Mouse (Mus musculus) heart, adult 2 months (tissue): ENCODE data around the gene Fbxo39. TPM values are rescaled to one million over a fixed set of nuclear protein-coding genes. Genes with fewer than 3 reads are reported as not detected.
A peak's percentile ranks its signal among the peaks of the same experiment; 100 is the strongest.

Source experiments
- DNase-seq, 2 experiments: peaks; one replicate each; pipeline ENCODE4 v3.0.0; 2021
- H3K27ac ChIP-seq: fragments of 200-600 bp; 2 replicates; pipeline ENCODE4 v1.8.1; 2022
- H3K27me3 ChIP-seq: fragments of 200-500 bp; 2 replicates; pipeline ENCODE4 v1.6.1; 2012; ENCODE audit warnings: mild to moderate bottlenecking, low read length, inconsistent platforms, mixed read lengths; ENCODE audit not compliant: control insufficient read depth, insufficient read depth
- H3K36me3 ChIP-seq: fragments of 200-500 bp; 2 replicates; pipeline ENCODE4 v1.6.1; 2012; ENCODE audit warnings: low read length, inconsistent platforms; ENCODE audit not compliant: control insufficient read depth, insufficient read depth
- H3K4me1 ChIP-seq: fragments of 200-500 bp; 2 replicates; pipeline ENCODE4 v1.6.1; 2011; ENCODE audit warnings: low read length; ENCODE audit not compliant: control insufficient read depth, insufficient read depth
- H3K4me3 ChIP-seq: fragments of 200-600 bp; 2 replicates; pipeline ENCODE4 v1.8.1; 2022
- H3K79me2 ChIP-seq: fragments of 200-500 bp; replicated peaks from 2 replicates; pipeline ENCODE4 v1.6.1; 2012; ENCODE audit warnings: mild to moderate bottlenecking, inconsistent platforms, low read length, moderate library complexity, mixed read lengths; ENCODE audit not compliant: control insufficient read depth, insufficient read depth
- H3K9ac ChIP-seq: fragments of 200-500 bp; 2 replicates; pipeline ENCODE4 v1.6.1; 2012; ENCODE audit warnings: low read depth, mild to moderate bottlenecking, control low read depth, inconsistent platforms, low read length, mixed read lengths
- CTCF ChIP-seq: fragments of 200-600 bp; IDR thresholded peaks from 2 replicates; pipeline ENCODE4 v1.8.1; 2022; ENCODE audit warnings: antibody characterized with exemption, mild to moderate bottlenecking, moderate library complexity
- EP300 ChIP-seq: fragments of 200-500 bp; IDR thresholded peaks from 2 replicates; pipeline ENCODE4 v1.6.1; 2011; ENCODE audit warnings: low read depth, low read length, control low read depth; ENCODE audit not compliant: insufficient read depth
- POLR2A ChIP-seq: fragments of 200-500 bp; IDR thresholded peaks from 2 replicates; pipeline ENCODE4 v1.6.1; 2011; ENCODE audit warnings: mild to moderate bottlenecking, low read depth, low read length, control low read depth; ENCODE audit not compliant: insufficient read depth
- WGBS: fragments of 180-500 bp; shearing (Covaris S2); methylation state at CpG from one replicate; pipeline ENCODE4 v1.1.7; 2018; 5-methylcytosine and 5-hydroxymethylcytosine counted together
- intact Hi-C: fragments of 180-260 bp; cut with DNase I; formaldehyde crosslinking; loops from one replicate; pipeline ENCODE4 v1.15.1; 2025
- long read RNA-seq: library from polyadenylated mRNA; stranded (forward); transcript quantifications from one replicate; pipeline ENCODE4 v2.0.0, GENCODE M21; 2021
- polyA plus RNA-seq: library from polyadenylated mRNA; depleted of rRNA; stranded (reverse); fragments of >200 nt; gene quantifications from 2 replicates; pipeline ENCODE4 v1.2.3, GENCODE M21; 2012; rRNA removed
- total RNA-seq, 2 experiments: library from RNA; stranded (reverse); gene quantifications; 2 replicates each; pipeline ENCODE4 v1.2.3; 2021

Fbxo39 gene
- total RNA-seq (not detected), polyA plus RNA-seq (0.23 TPM in 2 replicates)
- long read RNA-seq: 0 reads

GRCm38 (mm10) chr11:72314151-72314895, at the start of gene Fbxo39:
Fbxo39 (plus strand) TSS chr11:72314444.
- Histone ChIP-seq H3K36me3 (no peaks in the 10 kb centered on the region), H3K4me3 (no peak within 1 kb of the TSS), H3K79me2 (no peaks in the 10 kb centered on the region), H3K27me3 (peaks cover 3% of the 10 kb centered on the region), H3K4me1 (no peaks in the 10 kb centered on the region), H3K27ac (no peak within 1 kb of the TSS), H3K9ac (no peak within 1 kb of the TSS)
- DNase-seq: no peak
- TF ChIP-seq EP300: no peak
- no peak for TF ChIP-seq POLR2A
- TF ChIP-seq CTCF: no peak
- intact Hi-C loops: no loop called here
- 13% methylated on average over 42 of the region's 42 CpGs for WGBS

DNA sequence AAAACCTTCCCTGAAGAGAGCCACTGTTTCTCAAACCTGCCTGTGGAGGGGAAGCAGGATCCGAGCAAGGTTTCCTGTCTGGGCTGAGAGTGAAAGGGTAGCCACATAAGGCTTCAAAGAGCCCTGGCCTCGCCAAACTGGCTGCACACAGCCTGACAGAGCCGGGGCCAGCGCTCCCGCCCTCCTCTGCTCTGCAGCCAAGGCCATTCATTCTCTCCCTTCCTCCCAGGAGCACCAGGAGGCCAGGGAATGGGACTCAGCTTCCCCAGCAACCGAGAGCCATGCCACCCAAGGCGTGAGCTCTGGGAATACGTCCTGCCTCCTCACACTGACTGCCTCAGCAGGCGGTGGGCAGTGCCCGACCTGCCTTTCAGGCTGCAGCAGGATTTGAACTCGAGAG, 48.8 kb upstream of the Fbxo39 start:
- Histone ChIP-seq H3K4me1 (peaks cover 2% of the 10 kb centered on the region; the same call in 1 of the 2 replicates), H3K36me3 (no peaks in the 10 kb centered on the region), H3K9ac (no peak overlapping the region), H3K27me3 (peaks cover 1% of the 10 kb centered on the region; the same call in 1 of the 2 replicates), H3K79me2 (no peaks in the 10 kb centered on the region), H3K27ac (no peak overlapping the region), H3K4me3 (no peak overlapping the region)
- 15% methylated on average over 11 of the region's 11 CpGs for WGBS
- DNase-seq: peak in 1 of 2 experiments; percentile 9
- intact Hi-C loops: no loop called here
- TF ChIP-seq POLR2A (no peak), EP300 (no peak), CTCF (no peak)

GRCm38 (mm10) chr11:72266207-72266959, 47.9 kb upstream of the Fbxo39 start:
- H3K27ac ChIP-seq: no peak overlapping the region
- TF ChIP-seq CTCF: peak; percentile 61
- no peak for TF ChIP-seq EP300
- peaks cover 1% of the 10 kb centered on the region; the same call in 1 of the 2 replicates for H3K27me3 ChIP-seq
- H3K4me1 ChIP-seq: peaks cover 2% of the 10 kb centered on the region; the same call in 1 of the 2 replicates
- H3K36me3 ChIP-seq: no peaks in the 10 kb centered on the region
- peak; percentile 37 to 39 for DNase-seq
- H3K9ac ChIP-seq: peak overlapping the region; percentile 20
- WGBS: 1% methylated on average over 46 of the region's 46 CpGs
- peak overlapping the region; percentile 45 for H3K4me3 ChIP-seq
- no peaks in the 10 kb centered on the region for H3K79me2 ChIP-seq
- intact Hi-C loops: no loop called here

DNA sequence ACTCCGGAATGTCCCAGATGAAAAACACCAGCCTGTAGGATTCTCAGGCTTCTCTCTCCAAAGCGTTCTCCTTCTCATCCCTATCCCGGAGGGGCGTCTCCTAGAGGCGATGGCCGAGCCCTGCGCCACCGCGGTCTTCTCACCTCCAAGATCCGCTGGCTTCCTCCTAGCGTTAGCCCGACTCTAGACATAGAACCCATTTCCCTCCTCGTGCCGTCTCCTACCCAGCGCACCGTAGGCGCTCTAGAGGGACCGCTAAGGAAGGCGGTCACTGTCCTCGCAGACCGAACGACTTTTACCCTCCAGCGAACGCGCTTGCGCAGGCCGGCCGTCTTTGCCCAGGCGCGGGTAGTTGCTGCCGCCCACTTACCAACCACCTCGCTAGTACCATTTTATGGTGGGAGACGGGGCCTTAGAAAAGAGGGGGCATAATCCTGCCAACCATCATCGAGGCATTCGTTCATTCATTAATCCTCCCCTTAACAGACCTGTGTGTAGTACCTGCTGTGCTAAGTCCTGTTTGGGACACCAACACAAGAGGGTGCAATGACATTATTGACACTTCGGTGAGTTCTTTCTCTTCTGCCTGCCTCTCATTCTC, 47.2 kb upstream of the Fbxo39 start, which contains the start of gene Slc13a5:
Gene Slc13a5, minus strand, starts transcription at position 263 of the 601 bp plus-strand sequence.
- Histone ChIP-seq H3K27ac (no peak within 1 kb of the TSS), H3K27me3 (peaks cover 1% of the 10 kb centered on the region; the same call in 1 of the 2 replicates), H3K4me3 (peak within 1 kb of the TSS; percentile 45), H3K36me3 (no peaks in the 10 kb centered on the region), H3K79me2 (no peaks in the 10 kb centered on the region), H3K9ac (peak within 1 kb of the TSS; percentile 20), H3K4me1 (peaks cover 2% of the 10 kb centered on the region; the same call in 1 of the 2 replicates)
- DNase-seq: peak; percentile 9 to 25
- WGBS: 6% methylated on average over 36 of the region's 36 CpGs
- intact Hi-C loops: no loop called here
- TF ChIP-seq POLR2A (no peak), CTCF (no peak), EP300 (no peak)

DNA sequence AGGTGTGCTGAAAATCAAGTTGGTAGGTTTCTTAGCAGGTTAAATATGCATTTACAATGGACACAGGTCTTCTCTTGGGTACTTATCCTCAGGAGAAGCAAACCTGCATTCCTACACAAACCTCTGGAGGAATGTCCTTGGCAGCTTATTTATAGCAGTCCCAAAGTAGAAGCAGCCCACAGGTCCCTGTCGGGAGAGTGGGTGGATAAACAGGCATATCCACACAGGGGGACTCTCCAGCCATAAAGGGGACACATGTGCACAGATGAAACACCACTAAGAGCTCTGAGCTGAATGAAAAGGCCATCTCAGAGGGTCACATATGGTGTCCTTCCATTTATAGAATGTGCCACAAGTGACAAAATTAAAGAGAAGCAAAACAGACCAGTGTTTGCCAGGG, 42.5 kb upstream of the Fbxo39 start:
- H3K9ac ChIP-seq: no peak overlapping the region
- WGBS: 29% methylated on average over 1 of the region's 1 CpGs
- H3K27ac ChIP-seq: no peak overlapping the region
- DNase-seq: no peak
- no peak overlapping the region for H3K4me3 ChIP-seq
- intact Hi-C loops: no loop called here
- H3K36me3 ChIP-seq: no peaks in the 10 kb centered on the region
- no peaks in the 10 kb centered on the region for H3K79me2 ChIP-seq
- 0 out of 2 replicates have a peak, but pooled peaks cover 2% of the 10 kb centered on the region for H3K4me1 ChIP-seq
- no peak for TF ChIP-seq POLR2A
- no peak for TF ChIP-seq CTCF
- TF ChIP-seq EP300: no peak
- H3K27me3 ChIP-seq: peaks cover 1% of the 10 kb centered on the region; the same call in 1 of the 2 replicates
